Mouse (Mus musculus) CH12.LX (cell line): ENCODE measurements at regions not wholly inside any gene's neighbourhood (a gene's known extent, or its start where the extent isn't known, plus 50 kb on each side); places are given as distances from the start of the nearest gene placed in this dataset.

Experiments
- CTCF ChIP-seq, 2 experiments: IDR thresholded peaks in 1 of 2; conservative IDR thresholded peaks in 1 of 2; 2 replicates each; pipeline ENCODE4 v1.5.1; 2011 to 2012; ENCODE audit warnings: low read depth in 2 of 2, low read length in 2 of 2, improper control_type of control experiment in 1 of 2, inconsistent platforms in 1 of 2, mild to moderate bottlenecking in 1 of 2, moderate library complexity in 1 of 2
- E2F4 ChIP-seq: IDR thresholded peaks from 2 replicates; pipeline ENCODE4 v1.6.1; 2011; ENCODE audit warnings: low read depth, low read length, improper control_type of control experiment; ENCODE audit not compliant: insufficient replicate concordance
- IRF4 ChIP-seq: IDR thresholded peaks from 2 replicates; pipeline ENCODE4 v1.6.1; 2014; ENCODE audit warnings: low read depth, mild to moderate bottlenecking, inconsistent platforms, low read length, improper control_type of control experiment
- MAFK ChIP-seq: IDR thresholded peaks from 2 replicates; pipeline ENCODE4 v1.6.1; 2011; ENCODE audit warnings: low read length, improper control_type of control experiment; ENCODE audit not compliant: insufficient replicate concordance
- POLR2A ChIP-seq: IDR thresholded peaks from 2 replicates; pipeline ENCODE4 v1.6.1; 2011; ENCODE audit warnings: low read depth, mild to moderate bottlenecking, improper control_type of control experiment, low read length

DNA sequence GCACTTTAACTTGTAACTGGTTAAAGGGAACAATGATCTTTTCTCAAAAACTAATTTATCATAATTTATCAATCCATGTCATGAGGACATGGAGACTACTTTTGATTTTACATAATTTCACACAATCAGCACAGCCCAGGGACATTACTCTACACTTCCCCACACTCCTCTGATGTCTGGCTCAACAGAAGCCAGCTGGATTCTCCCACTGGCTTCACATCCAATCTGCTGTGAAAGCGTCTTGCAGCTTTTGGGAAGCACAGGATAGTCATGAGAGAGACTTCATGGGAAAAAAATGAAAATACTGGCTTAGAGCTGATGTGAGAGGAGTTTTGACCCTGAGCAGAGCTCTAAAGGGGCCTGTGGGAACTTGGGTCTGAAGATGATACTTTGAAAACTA lies 61.7 kb upstream of the Hrasls start:
- TF ChIP-seq CTCF (conservative IDR thresholded peaks at IDR 0.05 in 1 of 2, IDR thresholded peaks at IDR 0.05 in 1 of 2; ENCODE audit: low read depth in 2 of 2, low read length in 2 of 2) (no peak), E2F4 (no peak), MAFK (no peak), POLR2A (no peak), IRF4 (no peak)
